10 mouse cellular contexts compared by ENCODE assay signal in the genomic region with DNA sequence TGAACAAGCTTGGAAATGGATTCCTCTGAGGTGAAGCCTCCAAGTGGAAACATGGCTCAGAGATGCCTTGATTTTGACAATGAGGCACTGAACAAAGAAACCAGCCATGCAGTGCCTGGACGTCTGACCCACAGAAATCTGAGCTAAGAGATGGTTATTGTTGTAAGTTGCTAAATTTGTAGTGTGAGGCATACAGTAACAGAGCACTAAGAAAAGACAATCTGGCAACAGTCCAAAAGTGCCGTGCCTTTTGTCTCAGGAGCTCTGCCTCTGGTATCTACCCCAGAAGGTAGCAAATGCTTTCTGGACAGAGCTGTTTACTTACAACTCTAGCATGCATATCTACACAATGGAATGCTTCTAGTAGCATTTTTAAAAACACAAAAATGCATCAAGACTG. TPM values are rescaled to one million over a fixed set of nuclear protein-coding genes. Genes with fewer than 3 reads are reported as not detected.
DNase-seq lines count a peak whose midpoint lies in the region; ATAC-seq lines count a peak whose summit lies in the region.
"Had no signal": no experiment of that assay in that cellular context is flagged by ENCODE, and none has a peak within 500 bp of the region (broad histone marks: within the 10 kb centered on the region; RNA-seq: fewer than 3 reads in every experiment).

No protein-coding gene starts in this region.

- H3K36me3 ChIP-seq in lung, embryonic 16.5 days (ENCODE audit: control insufficient read depth, insufficient read depth, low read length), result no peaks in the 10 kb centered on the region
- peaks cover 6% of the 10 kb centered on the region; the same call in 1 of the 2 replicates for H3K36me3 ChIP-seq in heart, embryonic 10.5 days
- H3K36me3 ChIP-seq: intestine, embryonic 15.5 days had no signal

- WGBS in lung, embryonic 16.5 days, result 26% methylated on average over 2 of the region's 2 CpGs
- 35% methylated on average over 2 of the region's 2 CpGs for WGBS in heart, embryonic 10.5 days

- H3K27ac ChIP-seq in lung, embryonic 16.5 days (ENCODE audit: low read length), result no peak overlapping the region
- H3K27ac ChIP-seq in heart, embryonic 10.5 days, result peak overlapping the region; percentile 37; the same call in 1 of the 2 replicates
- H3K27ac ChIP-seq: intestine, embryonic 15.5 days had no signal

- no peak overlapping the region for H3K4me3 ChIP-seq in lung, embryonic 16.5 days (ENCODE audit: low read length)
- H3K4me3 ChIP-seq in heart, embryonic 10.5 days, result no peak overlapping the region
- H3K4me3 ChIP-seq: intestine, embryonic 15.5 days had no signal

- no peaks in the 10 kb centered on the region for H3K9me3 ChIP-seq in lung, embryonic 16.5 days (ENCODE audit: control insufficient read depth, low read length)
- H3K9me3 ChIP-seq in heart, embryonic 10.5 days, result no peaks in the 10 kb centered on the region
- H3K9me3 ChIP-seq: intestine, embryonic 15.5 days had no signal

- peak; percentile 31; the same call in 1 of the 2 replicates for ATAC-seq in lung, embryonic 16.5 days (ENCODE audit: low read depth)
- ATAC-seq in megakaryocyte progenitor cell, adult 5-6 weeks (replicated peaks; ENCODE audit: poor library complexity), result peak; percentile 35
- ATAC-seq: intestine, embryonic 15.5 days had no signal

- intact Hi-C loops in left cerebral cortex, postnatal 4 days (cut with DNase I), result no loop called here

- H3K27me3 ChIP-seq in lung, embryonic 16.5 days (ENCODE audit: control insufficient read depth, insufficient read depth, low read depth, low read length), result no peaks in the 10 kb centered on the region
- H3K27me3 ChIP-seq in heart, embryonic 10.5 days (ENCODE audit: insufficient read depth, poor library complexity, severe bottlenecking), result no peaks in the 10 kb centered on the region
- H3K27me3 ChIP-seq: intestine, embryonic 15.5 days had no signal

- H3K4me2 ChIP-seq in lung, embryonic 16.5 days (ENCODE audit: low read depth, low read length), result no peak overlapping the region
- H3K4me2 ChIP-seq: intestine, embryonic 15.5 days had no signal

- no peaks in the 10 kb centered on the region for H3K4me1 ChIP-seq in lung, embryonic 16.5 days (replicated peaks; ENCODE audit: control insufficient read depth, insufficient read depth, low read length)
- peaks cover 40% of the 10 kb centered on the region for H3K4me1 ChIP-seq in heart, embryonic 10.5 days
- H3K4me1 ChIP-seq: intestine, embryonic 15.5 days had no signal

- peak; percentile 20 for DNase-seq in heart, adult 8-10 months (ENCODE audit: low spot score)
- DNase-seq in heart, adult 11 months, result no peak
- DNase-seq in lung, postnatal 14 days, result no peak
- DNase-seq in heart, embryonic 10.5 days (ENCODE audit: low spot score), result no peak
- DNase-seq in yolk sac, embryonic 10.5 days (ENCODE audit: low spot score), result no peak
- no peak for DNase-seq in left cerebral cortex, postnatal 4 days
- DNase-seq: gastrocnemius, postnatal 25 days had no signal

- H3K9ac ChIP-seq in lung, embryonic 16.5 days (ENCODE audit: low read length), result no peak overlapping the region
- H3K9ac ChIP-seq: intestine, embryonic 15.5 days had no signal

RNA-seq across cellular contexts. Expression of a gene that starts 13.3 kb away (rescaled TPM):
- 1 to 10 TPM; 6.5 to 7.4 (median 7.0) TPM for total RNA-seq in heart, adult 8-10 months (2022)
- polyA plus RNA-seq in lung, embryonic 16.5 days (2015; fragmentation: Nextera tagmentation; extraction: Ambion mirVana), result 6.1 and 6.8 TPM in 2 replicates
- polyA plus RNA-seq in heart, embryonic 10.5 days (2016; fragmentation: Nextera tagmentation; extraction: Ambion mirVana), result 4.4 and 5.9 TPM in 2 replicates
- 4.5 and 6.8 TPM in 2 replicates for total RNA-seq in megakaryocyte progenitor cell, adult 5-6 weeks (2015)
- 5.7 and 6.3 TPM in 2 replicates for total RNA-seq in megakaryocyte progenitor cell, adult 5-6 weeks (2017)
- total RNA-seq in left cerebral cortex, postnatal 4 days (2021), result 10 to 100 TPM; 23.9 to 25.5 TPM

RNA-seq across cellular contexts. Expression of a gene that starts 27.3 kb away (rescaled TPM):
- total RNA-seq in heart, adult 8-10 months (2022), result 10 to 100 TPM; 52.7 to 71.3 (median 59.2) TPM
- 18.3 and 19.0 TPM in 2 replicates for polyA plus RNA-seq in lung, embryonic 16.5 days (2015; fragmentation: Nextera tagmentation; extraction: Ambion mirVana)
- polyA plus RNA-seq in heart, embryonic 10.5 days (2016; fragmentation: Nextera tagmentation; extraction: Ambion mirVana), result 21.3 and 37.0 TPM in 2 replicates
- total RNA-seq in megakaryocyte progenitor cell, adult 5-6 weeks (2015), result 71.1 and 76.6 TPM in 2 replicates
- 57.9 and 66.1 TPM in 2 replicates for total RNA-seq in megakaryocyte progenitor cell, adult 5-6 weeks (2017)
- total RNA-seq in left cerebral cortex, postnatal 4 days (2021), result 100 to 1,000 TPM; 191 to 204 TPM
